Mouse (Mus musculus) myocyte (in vitro differentiated cells): ENCODE results near the gene Cage1.

Experiments
- CEBPB ChIP-seq: IDR thresholded peaks from 2 replicates; pipeline ENCODE4 v1.6.1; 2011; ENCODE audit warnings: mild to moderate bottlenecking, moderate library complexity; ENCODE audit not compliant: poor library complexity, insufficient read depth, severe bottlenecking
- E2F4 ChIP-seq: IDR thresholded peaks from one replicate; pipeline ENCODE4 v1.6.1; 2011; ENCODE audit warnings: mild to moderate bottlenecking, control low read depth, moderate library complexity; ENCODE audit not compliant: insufficient read depth
- MAX ChIP-seq: IDR thresholded peaks from one replicate; pipeline ENCODE4 v1.6.1; 2011; ENCODE audit warnings: low read depth, mild to moderate bottlenecking, control low read depth
- MYOD1 ChIP-seq, 3 experiments: IDR thresholded peaks; one replicate each; pipeline ENCODE4 v1.6.1; 2011; ENCODE audit warnings: control low read depth in 2 of 3, low read depth in 2 of 3, mild to moderate bottlenecking in 2 of 3, moderate library complexity in 1 of 3; ENCODE audit not compliant: insufficient read length in 2 of 3, control insufficient read depth in 1 of 3
- POLR2A ChIP-seq: IDR thresholded peaks from one replicate; pipeline ENCODE4 v1.6.1; 2011; ENCODE audit warnings: low read depth, mild to moderate bottlenecking, control low read depth, moderate library complexity; ENCODE audit not compliant: insufficient read length
- POLR2AphosphoS2 ChIP-seq: IDR thresholded peaks from one replicate; pipeline ENCODE4 v1.6.1; 2011; ENCODE audit warnings: low read depth, control low read depth; ENCODE audit not compliant: insufficient read length
- REST ChIP-seq: IDR thresholded peaks from one replicate; pipeline ENCODE4 v1.6.1; 2011; ENCODE audit warnings: mild to moderate bottlenecking, control low read depth, moderate library complexity; ENCODE audit not compliant: insufficient read depth, insufficient read length
- TCF12 ChIP-seq: IDR thresholded peaks from one replicate; pipeline ENCODE4 v1.6.1; 2011; ENCODE audit warnings: mild to moderate bottlenecking, control low read depth; ENCODE audit not compliant: poor library complexity, insufficient read depth, severe bottlenecking
- USF1 ChIP-seq: IDR thresholded peaks from one replicate; pipeline ENCODE4 v1.6.1; 2011; ENCODE audit warnings: low read depth, mild to moderate bottlenecking, control low read depth, moderate library complexity

DNA sequence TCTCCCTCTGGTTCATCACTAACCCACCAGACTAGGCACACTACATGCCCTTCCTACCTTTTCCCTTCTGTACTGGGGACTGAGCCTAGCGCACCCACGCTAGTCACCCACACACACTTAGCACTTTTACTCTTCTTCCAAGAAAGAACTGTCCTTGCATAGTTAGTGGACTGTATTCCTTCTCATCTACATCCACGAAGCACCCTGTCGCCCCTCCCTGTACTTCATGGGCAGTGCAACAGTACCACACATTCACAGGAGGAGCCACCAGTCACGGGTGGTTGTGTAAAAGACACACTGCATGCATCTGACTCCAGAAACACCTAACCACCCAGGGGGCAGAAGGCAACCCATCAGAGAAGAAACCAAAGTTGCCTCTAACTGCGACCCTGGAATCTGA lies 62.8 kb downstream of the Cage1 start:
- TF ChIP-seq POLR2A: no peak
- TF ChIP-seq MAX: no peak
- no peak for TF ChIP-seq POLR2AphosphoS2
- no peak for TF ChIP-seq CEBPB
- TF ChIP-seq E2F4: no peak
- no peak for TF ChIP-seq MYOD1 (IDR thresholded peaks at IDR 0.05; ENCODE audit: control insufficient read depth in 1 of 3, insufficient read length in 2 of 3, low read depth in 2 of 3)
- TF ChIP-seq USF1: no peak
- TF ChIP-seq TCF12: no peak
- no peak for TF ChIP-seq REST
